Mouse (Mus musculus): ENCODE data around the gene Mfap5. TPM values are rescaled to one million over a fixed set of nuclear protein-coding genes. Genes with fewer than 3 reads are reported as not detected.
"Not testable (repeated sequence)": the region's sequence is repeated elsewhere in the genome, so short reads cannot be mapped to it uniquely, and the experiment has no call there.

Mfap5 gene
- 36.3 and 44.0 TPM in 2 replicates for total RNA-seq (2021)
- long read RNA-seq, experiment 1, transcript Mfap5-207 (10 exons, 1,506 nt): major isoform, 20 of 25 reads
- long read RNA-seq, experiment 1, partial matches to known transcripts: 4 of 25 reads
- long read RNA-seq, experiment 1, other reads (novel, unspliced or antisense): 1 of 25 reads
- long read RNA-seq, experiment 2, transcript Mfap5-207 (10 exons, 1,506 nt): major isoform, 21 of 24 reads
- long read RNA-seq, experiment 2, partial matches to known transcripts: 1 of 24 reads
- long read RNA-seq, experiment 2, other reads (novel, unspliced or antisense): 2 of 24 reads

DNA sequence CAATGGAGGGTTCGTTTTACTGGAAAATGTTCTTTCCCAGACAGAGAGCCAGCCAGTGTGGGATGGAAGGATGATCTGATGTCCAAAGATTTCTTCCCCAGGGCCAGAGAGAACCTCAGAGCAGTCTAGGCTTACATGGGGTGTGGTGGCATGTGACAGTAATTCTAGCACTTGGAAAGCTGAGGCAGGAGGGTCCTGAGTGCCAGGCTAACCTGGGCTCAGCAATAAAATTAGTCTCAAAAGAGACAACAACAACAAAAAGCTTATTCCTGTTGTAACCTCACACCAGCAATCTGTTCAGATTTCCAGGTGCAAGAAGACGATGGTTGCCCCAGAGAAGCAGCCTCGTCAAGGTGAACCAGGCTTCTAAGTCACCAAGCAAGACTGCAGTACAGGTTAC, at the start of gene Mfap5:
Gene Mfap5 (plus strand): TSS at position 301 of the 400 bp plus-strand sequence.
- no peak for DNase-seq

DNA sequence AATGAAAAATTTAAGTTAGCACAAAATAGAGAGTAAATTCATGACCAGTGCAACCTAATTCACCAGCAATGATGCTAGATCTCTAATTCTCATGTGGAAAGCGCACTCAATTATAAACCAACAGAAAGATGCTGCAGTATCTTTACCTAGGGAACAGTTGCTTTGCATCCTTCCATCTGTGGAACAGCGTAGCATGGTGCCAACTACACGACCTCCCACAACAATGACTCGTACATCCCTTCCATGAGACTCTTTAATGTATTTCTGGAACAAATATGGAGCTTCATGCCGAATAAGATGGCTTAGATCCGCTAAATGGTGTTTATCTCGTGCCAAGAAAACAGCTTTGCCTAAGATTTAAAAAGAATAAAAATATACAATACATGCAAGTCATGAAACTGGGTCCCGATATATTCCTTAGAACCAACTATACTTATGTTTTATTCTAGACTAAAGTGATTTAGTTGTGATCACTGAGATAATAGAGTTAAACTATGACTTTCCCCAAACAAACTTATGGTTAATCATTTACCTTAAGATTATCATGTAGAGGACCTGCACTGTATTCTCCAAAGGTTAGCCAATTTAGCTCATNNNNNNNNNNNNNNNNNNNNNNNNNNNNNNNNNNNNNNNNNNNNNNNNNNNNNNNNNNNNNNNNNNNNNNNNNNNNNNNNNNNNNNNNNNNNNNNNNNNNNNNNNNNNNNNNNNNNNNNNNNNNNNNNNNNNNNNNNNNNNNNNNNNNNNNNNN, 46.5 kb upstream of the Mfap5 start:
- DNase-seq: no peak

DNA sequence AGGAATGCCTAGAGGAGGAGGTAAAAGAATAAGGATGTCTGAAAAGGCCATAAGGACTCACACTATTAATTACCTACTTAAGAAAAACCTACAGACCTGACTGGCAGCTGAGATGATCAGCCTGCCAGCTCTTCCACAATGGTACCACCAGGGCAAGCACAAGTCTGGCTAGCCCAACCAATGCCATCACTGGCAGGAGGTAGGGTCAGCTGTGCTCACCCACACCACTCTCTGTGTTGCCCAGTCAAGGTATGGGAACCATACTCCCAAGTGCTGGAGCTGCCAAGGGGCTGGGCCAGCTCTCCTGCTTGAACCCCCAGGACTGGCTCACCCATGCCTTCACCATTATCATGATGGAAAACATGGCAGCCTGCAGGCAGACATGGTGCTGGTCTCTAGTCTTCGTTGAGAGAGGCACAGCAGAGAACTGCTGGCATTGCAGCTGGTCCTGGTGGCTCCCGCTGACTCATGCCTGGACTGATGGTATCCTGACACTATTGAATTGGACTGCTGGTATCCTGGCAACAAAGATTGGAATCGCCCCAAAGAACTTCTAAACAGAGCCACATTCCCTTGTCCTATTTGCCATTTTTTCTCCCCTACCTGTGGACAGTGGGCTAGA, 39.4 kb upstream of the Mfap5 start:
- DNase-seq: no peak

DNA sequence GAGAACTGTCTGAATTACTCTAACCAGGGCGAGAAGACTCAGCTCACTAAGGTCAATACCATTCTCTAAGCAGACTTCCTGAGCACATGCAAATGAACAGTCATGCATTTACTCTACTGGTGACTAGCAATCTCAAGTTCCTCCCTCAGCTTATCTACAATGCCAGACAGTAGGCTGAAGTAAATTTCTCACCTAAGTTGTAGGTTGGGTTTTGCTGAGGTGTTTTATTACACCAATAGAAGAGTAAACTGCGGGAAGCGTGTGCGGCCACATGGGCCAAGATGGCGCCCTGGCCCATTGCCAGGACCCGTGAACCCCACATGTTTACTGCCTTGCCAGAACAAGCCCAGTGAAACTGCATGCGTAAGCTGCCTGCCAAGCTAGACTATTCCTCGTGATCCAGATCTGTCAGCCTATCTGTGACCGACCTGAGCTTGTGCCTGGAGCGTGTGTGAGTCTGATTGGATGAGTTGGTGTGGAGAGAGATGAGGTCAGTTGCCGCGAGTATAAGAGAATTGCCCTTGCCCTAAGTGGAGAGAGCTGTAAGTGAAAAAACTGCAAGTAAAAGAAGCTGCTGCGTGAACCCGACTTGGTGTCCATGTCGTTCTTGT, 36.5 kb upstream of the Mfap5 start:
- DNase-seq: no peak

DNA sequence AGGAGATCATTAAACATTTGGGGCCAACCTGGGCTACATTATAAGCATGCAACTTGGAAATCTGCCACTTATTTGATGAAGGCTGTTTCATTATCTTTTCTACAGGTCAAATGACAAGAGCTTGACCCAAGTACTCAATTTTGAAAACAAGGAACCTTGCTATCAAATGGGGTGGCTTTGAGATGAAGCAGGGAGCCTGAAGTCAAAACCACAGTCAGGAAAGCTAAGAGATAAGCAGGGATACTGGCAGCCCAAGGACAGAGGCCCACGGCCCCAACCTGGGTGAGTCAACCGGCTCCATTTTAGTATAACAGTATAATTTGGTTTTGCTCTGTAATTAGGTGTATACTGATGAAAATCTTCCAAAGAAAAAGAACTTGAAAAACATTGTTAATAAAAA, 35.4 kb upstream of the Mfap5 start:
- DNase-seq: no peak

DNA sequence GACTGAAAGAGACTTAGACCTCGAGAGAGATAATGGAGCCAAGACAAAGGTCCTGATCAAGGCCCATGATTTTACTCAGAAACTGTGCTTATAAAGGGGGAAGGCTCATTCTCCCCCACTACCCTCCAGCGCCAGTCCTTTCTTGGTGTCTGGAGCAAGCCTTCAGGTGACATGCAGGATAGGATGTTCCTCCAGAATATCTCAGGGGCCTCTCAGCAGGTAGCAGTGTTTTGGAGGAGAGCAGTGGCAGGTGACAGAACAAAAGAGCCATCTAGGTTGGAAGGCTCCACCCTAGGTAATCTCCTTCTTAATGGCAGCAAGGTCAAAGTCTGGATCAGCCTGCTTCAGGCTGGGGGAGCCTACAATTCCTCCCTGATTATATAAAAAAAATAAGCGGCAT, 34.2 kb upstream of the Mfap5 start:
- not testable (repeated sequence) for DNase-seq

DNA sequence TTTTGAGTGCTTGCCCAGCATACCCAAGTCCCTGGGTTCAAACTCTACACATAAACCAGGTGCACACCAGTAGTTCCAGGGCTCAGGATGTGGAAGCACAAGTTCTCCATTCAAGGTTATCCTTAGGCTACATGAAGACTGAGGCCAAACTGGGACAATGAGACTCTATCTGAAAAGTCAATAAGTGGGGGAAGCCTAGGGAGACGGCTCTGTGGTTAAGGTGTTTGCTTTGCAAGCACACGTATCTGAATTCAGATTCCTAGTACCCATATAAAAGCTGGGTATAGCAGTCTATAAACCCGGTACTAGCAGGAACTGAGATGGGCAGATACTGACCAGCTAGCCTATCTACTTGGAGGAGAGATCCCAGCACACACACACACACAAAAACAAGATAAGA, 27.6 kb upstream of the Mfap5 start:
- no peak for DNase-seq

DNA sequence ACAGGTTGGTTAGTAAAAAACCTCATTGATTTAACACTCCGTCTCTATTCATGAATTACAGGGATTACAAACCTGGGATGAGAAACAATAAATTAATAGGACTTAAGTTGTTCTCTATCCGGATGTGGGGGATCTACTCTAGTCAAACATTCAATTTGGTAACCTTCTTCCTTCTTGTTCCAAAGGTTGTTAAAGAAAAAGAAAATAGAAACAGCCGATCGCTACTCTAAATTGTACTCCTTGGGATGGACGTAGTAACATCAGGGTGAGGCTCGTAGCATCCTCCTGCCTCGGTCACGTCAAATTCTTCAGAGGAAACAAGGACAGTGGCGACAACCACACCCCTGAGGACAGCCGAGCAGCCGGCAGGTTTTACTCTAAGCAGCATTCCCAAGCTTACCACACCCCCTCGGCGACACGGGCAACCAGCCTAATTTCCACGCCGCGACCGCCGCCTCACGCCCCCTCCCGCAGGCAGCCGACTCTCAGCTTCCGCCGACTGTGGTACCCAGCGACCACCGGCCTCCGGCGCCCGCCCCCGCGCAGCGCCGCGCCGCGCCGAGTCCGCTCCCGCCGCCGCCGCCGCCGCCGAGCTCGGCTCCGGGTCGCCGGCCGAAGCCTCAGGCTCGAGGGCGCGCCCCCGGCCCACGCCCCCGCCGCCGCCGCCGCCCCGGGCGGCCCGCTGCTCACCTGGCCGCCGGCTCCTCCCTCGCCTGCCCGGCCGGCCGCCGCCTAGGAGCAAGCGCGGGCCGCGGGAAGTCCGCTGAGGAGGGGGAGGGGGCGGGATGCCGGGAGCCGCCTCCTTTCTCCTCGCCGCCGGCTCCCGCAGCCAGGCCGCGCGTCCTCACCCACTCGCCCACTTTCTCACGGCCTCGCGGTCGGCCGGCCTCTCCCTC, 20.0 kb upstream of the Mfap5 start:
- DNase-seq: peak; percentile 5

DNA sequence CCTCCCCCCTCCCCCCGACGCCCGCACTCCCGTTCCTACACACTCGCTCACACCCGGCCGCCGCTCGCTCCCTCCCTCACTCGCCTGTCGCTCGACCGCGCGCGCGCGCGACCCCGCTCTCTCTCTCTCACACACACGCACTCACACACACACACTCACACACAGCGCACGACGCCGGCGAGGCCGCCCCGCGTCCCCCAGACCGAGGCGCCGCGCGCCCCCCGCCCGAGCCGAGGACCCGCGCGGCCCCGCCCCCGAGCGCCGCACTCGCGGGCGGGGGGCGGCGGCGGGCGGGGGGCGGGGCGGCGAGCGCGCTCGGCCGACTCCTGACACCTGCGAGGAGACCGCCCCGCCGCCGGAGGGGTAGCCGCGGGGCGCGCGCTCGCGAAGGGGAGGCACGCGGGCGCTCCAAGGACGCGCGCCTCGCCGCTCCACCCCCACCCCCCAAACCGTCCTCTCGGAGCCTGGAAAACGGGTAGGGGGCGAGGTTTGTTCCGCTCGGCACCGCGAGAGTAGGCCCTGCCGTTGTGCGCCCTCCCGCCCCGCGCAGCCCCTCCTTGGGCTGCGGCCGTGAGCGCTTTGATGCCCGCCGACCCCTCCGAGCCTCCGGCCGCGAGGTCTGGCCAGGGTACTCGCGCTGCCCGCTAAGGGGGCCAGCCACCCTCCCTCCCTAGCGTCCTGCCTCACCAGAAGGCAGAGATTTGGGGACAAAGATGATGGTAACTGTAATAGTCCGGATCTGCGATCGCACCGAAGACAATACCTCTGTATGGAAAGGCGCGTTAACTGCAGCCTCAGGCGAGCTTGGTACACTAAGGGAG, 19.1 kb upstream of the Mfap5 start:
- DNase-seq: peak; percentile 35

DNA sequence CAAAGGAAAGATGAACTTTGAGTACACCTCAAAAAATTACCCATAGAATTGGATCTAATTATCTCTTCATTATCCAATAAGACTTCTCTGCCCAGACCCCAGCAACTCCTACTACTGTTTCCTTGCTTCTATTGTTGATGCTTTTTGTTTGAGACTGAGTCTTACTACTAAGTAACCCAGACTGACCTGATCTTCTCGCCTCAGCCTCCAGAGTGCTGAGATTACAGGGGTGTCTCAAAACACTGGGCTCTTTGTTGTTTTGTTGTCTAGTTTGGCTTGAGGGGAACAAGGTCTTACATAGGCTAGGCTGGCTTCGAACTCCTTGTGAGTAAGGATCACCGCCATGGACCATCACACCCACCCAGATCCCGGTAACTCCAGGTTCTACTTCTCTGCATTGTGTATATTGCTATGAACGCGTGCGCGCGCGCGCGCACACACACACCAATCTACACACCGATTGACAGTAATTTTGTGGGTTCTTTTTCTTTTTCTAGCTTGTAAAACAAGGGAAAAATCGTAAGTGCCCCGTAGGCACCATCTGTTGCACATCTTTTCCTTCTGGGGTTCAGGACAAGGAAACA, 14.6 kb upstream of the Mfap5 start:
- DNase-seq: no peak

DNA sequence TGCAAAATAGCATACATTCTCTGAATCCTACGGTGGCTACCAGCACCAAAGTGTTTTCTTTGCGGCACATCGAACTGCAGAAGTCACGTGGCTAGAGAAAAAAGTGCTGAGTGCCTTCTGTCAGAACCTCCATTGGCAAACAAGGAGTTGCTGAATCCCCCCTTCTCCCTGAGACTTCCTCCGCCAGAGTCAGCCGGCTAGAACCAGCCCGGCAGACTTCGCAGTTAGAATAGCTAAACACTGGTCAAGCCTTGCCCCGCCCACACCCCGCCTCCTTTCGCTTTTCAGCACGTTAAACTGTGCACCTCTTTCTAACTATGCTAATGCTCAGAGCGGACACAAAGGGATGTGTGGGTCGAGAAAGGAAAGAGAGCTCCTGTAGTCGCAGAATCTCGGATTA, 14.1 kb upstream of the Mfap5 start:
- peak; percentile 79 for DNase-seq

DNA sequence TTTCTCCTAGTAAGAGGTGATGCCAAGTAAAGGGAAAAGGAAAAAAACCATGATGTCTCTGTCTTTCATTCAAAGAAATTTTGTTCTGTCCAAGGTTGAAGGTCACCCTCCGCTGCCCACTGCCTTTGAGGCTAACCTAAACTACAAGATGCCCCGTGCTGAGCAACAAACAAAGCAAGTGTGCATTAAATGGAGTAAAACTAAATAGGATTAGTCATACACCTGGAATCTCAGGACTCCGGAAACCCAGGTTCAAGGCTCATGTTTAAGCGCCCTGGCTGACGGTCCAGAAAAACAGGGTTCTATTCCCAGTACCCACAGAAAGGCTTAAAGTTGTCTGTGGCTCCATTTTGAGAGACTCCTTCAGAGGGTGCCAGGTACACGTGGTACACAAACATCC, 13.2 kb upstream of the Mfap5 start:
- DNase-seq: no peak

DNA sequence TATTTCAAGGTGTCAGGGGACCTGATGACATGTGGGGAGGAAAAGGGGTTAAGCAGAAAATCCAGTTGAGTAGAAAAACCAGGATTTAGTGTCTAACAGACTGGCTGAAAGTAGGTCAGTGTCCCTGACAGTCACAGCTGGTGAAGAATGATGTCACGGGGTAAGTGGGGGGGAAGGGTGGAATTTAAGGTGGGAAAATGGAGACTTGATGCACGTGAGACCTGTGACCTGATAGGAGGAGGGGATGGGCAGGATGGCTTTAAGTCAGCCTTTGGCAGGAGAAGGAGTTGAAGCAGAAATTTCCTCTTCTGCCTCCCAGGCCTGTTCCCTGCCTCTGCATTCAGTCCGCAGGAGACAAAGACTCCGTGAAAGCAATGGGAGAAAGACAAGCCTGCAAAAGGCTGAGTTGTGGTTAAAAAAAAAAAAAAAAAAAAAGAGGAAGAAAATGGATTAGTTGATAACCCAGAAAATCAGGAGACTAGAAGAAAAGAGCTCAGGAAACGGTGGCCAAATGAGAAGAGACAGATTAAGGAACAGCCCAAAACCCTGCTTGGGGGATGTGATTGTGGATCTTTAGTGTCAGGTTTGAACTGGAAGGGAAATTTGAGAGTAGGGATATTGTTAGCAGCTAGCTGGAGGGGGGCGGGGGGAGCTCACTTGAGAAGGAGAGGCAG, 11.7 kb upstream of the Mfap5 start:
- peak; percentile 32 for DNase-seq

DNA sequence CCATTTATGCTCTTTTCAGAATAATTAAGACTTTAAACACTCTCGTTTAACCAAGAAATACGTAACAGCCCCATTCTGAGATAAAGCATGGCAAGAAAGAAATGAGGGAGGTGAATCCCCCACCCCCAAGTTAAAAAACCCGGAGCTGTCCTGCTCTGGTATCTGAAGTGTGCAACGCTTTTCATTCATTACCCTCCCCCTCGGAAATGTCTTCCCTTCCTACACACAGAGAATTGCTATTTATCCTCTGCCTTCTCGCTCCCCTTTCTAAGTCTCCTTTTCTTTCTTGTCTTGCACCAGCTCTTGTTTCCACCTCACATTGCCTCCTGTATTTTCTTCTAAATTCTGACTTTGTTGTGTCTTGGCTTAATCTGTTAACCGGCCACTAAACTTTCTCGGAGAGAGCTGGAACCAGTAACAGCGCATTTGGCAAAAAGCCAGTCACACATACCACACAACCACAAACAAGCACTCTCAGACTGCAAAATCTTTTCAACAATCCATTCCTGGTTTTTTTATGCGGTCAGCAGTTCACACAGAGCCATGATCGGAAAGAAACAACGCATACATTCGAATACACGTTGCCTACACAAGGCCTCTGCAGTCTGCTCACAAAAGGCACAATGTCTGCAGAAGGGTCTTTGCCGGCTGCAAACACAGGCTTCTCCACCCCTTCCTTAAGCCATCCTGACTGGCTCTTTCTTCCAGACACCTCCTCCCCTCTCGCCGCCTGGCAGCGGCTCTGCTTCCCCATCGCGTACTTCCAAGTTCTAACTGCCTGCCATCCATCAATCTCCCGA, 10.4 kb upstream of the Mfap5 start:
- no peak for DNase-seq

DNA sequence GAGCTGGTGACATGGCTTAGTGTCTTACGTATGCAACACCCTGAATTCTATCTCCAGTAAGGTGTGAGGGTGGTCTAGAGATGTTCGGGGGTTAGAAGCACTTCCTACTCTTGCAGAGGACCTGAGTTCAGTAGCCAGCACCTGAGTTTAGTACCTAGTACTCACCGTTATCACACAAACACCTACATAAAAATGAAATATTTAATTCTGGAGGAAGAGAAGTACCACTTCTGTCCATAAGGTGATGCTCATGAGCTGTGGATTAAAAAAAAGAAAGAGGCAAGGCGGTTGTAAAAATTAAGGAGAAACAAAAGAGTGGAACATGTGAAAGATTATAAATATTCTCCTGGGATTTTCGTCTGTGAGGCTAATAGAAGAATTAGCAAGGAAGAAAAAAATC, 9.1 kb upstream of the Mfap5 start:
- DNase-seq: no peak

DNA sequence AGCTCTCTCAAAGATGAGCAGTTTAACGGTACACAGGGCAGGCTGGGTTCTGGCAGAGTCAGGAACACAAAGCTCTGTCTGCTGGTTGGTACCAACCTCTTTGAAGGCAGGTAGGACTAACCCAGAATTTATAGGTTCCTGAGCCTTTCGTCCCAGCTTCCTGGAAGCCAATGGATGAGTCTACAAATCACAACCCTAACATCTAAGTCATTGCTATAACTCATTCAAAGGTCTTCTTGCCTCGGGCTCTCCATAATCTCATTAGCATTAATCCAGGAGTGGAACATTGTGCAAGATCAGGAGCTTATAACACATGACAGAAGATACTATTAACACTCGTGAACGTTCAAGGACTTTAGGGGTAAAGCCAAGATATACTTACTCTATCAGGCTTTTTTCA, 7.0 kb upstream of the Mfap5 start, which contains the start of gene Rimklb:
Gene Rimklb (minus strand): TSS at position 101 of the 400 bp plus-strand sequence.
- DNase-seq: no peak

DNA sequence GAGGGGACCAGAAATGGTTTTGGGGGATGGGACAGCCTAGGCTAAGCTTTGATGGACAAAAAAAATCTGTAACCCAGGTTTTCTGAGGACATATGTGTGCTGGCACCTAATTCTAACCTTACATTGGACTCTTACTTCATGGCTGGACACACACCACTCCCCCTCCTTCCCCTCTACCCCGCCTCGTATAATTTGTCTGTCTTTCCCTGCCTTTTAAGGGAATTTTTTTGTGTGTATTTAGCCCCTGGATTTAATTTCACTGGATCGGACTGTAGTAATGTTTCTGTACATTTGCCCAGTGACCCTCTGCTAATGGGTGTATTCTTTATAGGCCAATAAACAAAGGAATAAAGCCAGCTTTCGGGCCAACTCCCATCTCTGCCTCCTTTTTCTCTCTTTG, 604 bp upstream of the Mfap5 start:
- no peak for DNase-seq

DNA sequence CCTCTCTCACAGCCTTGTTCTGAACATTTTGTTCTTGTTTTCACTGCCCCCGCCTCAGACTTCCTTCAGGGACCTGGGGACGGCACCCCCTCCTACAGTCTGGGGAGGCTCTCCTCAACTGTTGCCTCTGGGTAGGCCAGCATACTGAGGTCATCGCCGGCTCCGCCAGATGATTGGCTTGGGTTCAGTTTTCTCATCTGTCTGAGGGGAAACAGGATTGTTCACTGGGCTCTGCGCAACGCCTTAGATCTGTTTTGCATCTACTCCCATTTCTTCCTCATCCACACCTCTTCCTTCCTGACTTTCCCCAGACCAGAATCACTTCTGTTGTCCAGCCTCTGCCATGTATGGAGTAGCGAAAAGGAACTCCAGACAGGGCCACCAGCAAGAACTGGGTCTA, 2.8 kb downstream of the Mfap5 start:
- no peak for DNase-seq
